Mouse (Mus musculus) liver, embryonic 14.5 days (tissue): ENCODE measurements around the gene Phip. TPM values are rescaled to one million over a fixed set of nuclear protein-coding genes. Genes with fewer than 3 reads are reported as not detected.

Experiments used
- ATAC-seq: fragments of 200-750 bp; cut with Nextera tagmentation; 2 replicates; pipeline ENCODE4 v1.8.0; 2017; ENCODE audit warnings: moderate number of reproducible peaks, mild to moderate bottlenecking, moderate library complexity; ENCODE audit not compliant: insufficient read depth
- DNase-seq, 3 experiments: peaks; one replicate each; pipeline ENCODE4 v3.0.0-alpha.2; 2012 to 2013; ENCODE audit warnings: low read depth in 3 of 3, low spot score in 3 of 3
- H3K27ac ChIP-seq: fragments of 300-500 bp; sonication (generic); 2 replicates; pipeline ENCODE4 v1.5.1; 2014; ENCODE audit warnings: moderate library complexity, mild to moderate bottlenecking, control low read depth, inconsistent platforms
- H3K27me3 ChIP-seq: fragments of 300-500 bp; sonication (generic); 2 replicates; pipeline ENCODE4 v1.6.1; 2014; ENCODE audit warnings: mild to moderate bottlenecking, low read length, moderate library complexity; ENCODE audit not compliant: control insufficient read depth, insufficient read depth
- H3K36me3 ChIP-seq: fragments of 300-500 bp; sonication (generic); replicated peaks from 2 replicates; pipeline ENCODE4 v1.6.1; 2014; ENCODE audit warnings: low read depth; ENCODE audit not compliant: control insufficient read depth, insufficient read depth
- H3K4me1 ChIP-seq, 2 experiments: fragments of 200-500 bp in 1 of 2; fragments of 300-500 bp in 1 of 2; sonication (generic) in 1 of 2; replicated peaks; 2 replicates each; pipeline ENCODE4 v1.6.1; 2012 to 2014; ENCODE audit warnings: antibody characterized with exemption in 1 of 2, inconsistent platforms in 1 of 2, low read length in 1 of 2; ENCODE audit not compliant: control insufficient read depth in 2 of 2, insufficient read depth in 2 of 2
- H3K4me2 ChIP-seq: fragments of 300-500 bp; sonication (generic); 2 replicates; pipeline ENCODE4 v1.6.1; 2014; ENCODE audit warnings: low read depth, mild to moderate bottlenecking, control low read depth, moderate library complexity
- H3K4me3 ChIP-seq, 2 experiments: fragments of 200-500 bp in 1 of 2; fragments of 300-500 bp in 1 of 2; sonication (generic) in 1 of 2; 2 replicates each; pipeline ENCODE4 v1.5.1; 2012 to 2014; ENCODE audit warnings: low read depth in 2 of 2, low read length in 2 of 2, mild to moderate bottlenecking in 2 of 2, control low read depth in 1 of 2, inconsistent platforms in 1 of 2, moderate library complexity in 1 of 2; ENCODE audit not compliant: insufficient read depth in 1 of 2
- H3K9ac ChIP-seq: fragments of 300-500 bp; sonication (generic); replicated peaks from 2 replicates; pipeline ENCODE4 v1.6.1; 2014; ENCODE audit warnings: mild to moderate bottlenecking, control low read depth, moderate library complexity
- H3K9me3 ChIP-seq: fragments of 300-500 bp; sonication (generic); 2 replicates; pipeline ENCODE4 v1.6.1; 2016; ENCODE audit warnings: low read length, mixed read lengths; ENCODE audit not compliant: control insufficient read depth
- CTCF ChIP-seq: IDR thresholded peaks from 2 replicates; pipeline ENCODE4 v1.5.1; 2016; ENCODE audit warnings: antibody characterized with exemption, low read depth, control low read depth
- EP300 ChIP-seq: IDR thresholded peaks from 2 replicates; pipeline ENCODE4 v1.6.1; 2016; ENCODE audit warnings: antibody characterized with exemption, low read depth
- WGBS: fragments of 180-500 bp; shearing (Covaris S2); extraction: QIAGEN DNeasy Blood & Tissue Kit; methylation state at CpG from one replicate; pipeline ENCODE4 v1.1.7; 2014; ENCODE audit not compliant: insufficient replicate concordance; 5-methylcytosine and 5-hydroxymethylcytosine counted together
- polyA plus RNA-seq, 2 experiments: library from polyadenylated mRNA; depleted of rRNA in 1 of 2; stranded (reverse) in 1 of 2; unstranded in 1 of 2; fragments of >200 nt; fragmentation: Nextera tagmentation in 1 of 2; extraction: Ambion mirVana in 1 of 2; gene quantifications; 2 replicates each; pipeline versions ENCODE4 v1.2.1 to v1.2.3; 2012 to 2014

The Phip gene
- polyA plus RNA-seq, 2 experiments, result 3.5 to 17.7 TPM

DNA sequence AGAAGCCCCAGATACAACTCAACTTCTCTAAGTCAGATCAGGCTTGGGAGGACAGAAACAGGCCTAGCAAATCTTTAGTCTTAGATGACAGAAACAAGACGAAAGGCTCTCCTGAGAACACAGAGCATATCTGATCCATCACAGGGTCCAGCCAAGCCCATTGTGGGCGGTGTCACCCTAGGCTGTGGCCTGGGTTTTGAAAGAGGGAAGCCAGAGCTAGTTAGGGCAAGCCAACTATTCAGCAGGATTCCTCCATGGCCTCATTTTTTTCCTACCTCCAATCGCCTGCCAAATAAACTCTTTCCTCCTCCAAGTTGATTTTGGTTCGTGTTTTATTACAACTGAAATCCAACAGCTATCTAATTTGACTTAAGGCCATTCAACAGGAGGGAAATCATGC, 114.0 kb downstream of the Phip start:
- TF ChIP-seq CTCF, result no peak
- no peak for TF ChIP-seq EP300
- Histone ChIP-seq H3K4me2 (no peak overlapping the region), H3K4me3 (no peak overlapping the region), H3K9ac (no peak overlapping the region), H3K27me3 (no peaks in the 10 kb centered on the region), H3K36me3 (no peaks in the 10 kb centered on the region), H3K4me1 (no peaks in the 10 kb centered on the region), H3K27ac (no peak overlapping the region), H3K9me3 (no peaks in the 10 kb centered on the region)
- no peak for DNase-seq
- ATAC-seq, result no peak
- 57% methylated on average over 4 of the region's 4 CpGs for WGBS

DNA sequence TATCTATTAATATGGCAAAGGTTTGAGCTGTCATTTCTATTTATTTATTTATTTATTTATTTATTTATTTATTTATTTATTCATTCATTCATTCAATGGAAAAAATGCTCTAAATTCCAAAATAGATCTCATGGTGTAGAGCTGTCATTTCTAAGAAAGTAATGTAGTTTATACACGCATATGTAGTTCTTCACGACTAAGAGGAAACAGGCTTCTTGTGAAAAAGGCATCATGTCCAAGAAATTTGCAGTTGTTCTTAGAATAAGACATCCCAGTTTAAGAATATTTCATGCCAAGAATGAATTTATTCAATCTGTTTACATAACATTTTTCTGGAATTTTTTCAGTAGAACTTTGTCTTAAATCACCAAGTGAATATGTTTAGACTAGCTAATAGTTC, 114.5 kb downstream of the Phip start:
- no peak overlapping the region for H3K27ac ChIP-seq
- H3K4me3 ChIP-seq, result no peak overlapping the region
- no peak overlapping the region for H3K9ac ChIP-seq
- 69% methylated on average over 2 of the region's 2 CpGs for WGBS
- H3K4me1 ChIP-seq, result no peaks in the 10 kb centered on the region
- no peaks in the 10 kb centered on the region for H3K36me3 ChIP-seq
- no peak for DNase-seq
- H3K9me3 ChIP-seq, result no peaks in the 10 kb centered on the region
- TF ChIP-seq CTCF, result no peak
- H3K27me3 ChIP-seq, result no peaks in the 10 kb centered on the region
- H3K4me2 ChIP-seq, result no peak overlapping the region
- ATAC-seq, result no peak

DNA sequence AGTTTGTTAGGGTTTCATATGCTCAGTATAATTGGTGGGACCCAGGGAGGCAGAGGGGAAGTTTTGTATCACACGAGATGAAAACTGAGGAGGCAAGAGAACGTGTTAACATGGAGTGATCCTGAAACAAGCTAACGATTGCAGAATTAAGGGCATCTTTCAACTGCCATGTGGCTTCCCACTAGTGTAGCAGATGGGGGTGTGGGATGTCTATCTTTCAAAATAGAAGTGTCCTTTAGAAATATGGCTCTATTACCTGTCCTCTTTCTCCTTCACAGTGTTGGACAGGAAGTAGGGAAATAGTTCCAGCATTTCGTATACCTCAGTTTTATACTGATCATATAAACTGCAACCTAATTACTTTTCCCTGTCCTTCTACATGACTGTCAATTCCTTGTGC, 119.1 kb downstream of the Phip start:
- no peak for TF ChIP-seq CTCF
- no peak for TF ChIP-seq EP300
- Histone ChIP-seq H3K27ac (no peak overlapping the region), H3K9ac (no peak overlapping the region), H3K9me3 (no peaks in the 10 kb centered on the region), H3K4me3 (no peak overlapping the region), H3K36me3 (no peaks in the 10 kb centered on the region), H3K4me2 (no peak overlapping the region), H3K4me1 (no peaks in the 10 kb centered on the region), H3K27me3 (no peaks in the 10 kb centered on the region)
- no peak for DNase-seq
- ATAC-seq, result no peak
- 53% methylated on average over 4 of the region's 4 CpGs for WGBS

DNA sequence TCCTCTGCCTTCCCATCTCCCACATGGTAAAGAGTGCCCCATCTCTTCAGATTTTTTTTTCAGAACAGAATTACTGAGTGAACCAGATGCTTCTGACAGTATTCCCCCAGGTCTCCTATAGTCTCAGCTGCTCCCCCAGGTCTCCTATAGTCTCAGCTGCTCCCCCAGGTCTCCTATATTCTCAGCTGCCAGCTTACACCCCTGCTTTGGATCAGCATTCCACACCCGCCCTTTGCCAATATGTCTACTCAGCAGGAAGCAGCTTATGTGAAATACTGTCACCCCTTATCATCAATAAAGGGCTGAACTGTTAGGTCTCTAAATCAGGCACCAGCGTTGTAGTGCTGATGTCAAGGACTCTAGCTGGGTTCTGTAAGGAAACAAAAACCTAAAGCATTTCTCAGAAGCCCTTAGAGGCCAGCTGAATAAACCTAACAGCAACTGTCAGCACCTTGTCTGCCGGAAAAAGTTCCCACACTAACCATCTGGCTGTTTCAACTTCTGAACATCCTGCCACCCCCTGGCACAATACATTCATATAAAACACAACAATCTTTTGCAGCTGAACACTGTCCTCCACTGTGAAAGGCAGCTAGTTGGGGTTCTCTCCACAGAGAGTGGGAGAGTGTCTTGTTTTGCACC, 120.2 kb downstream of the Phip start:
- H3K27ac ChIP-seq, result no peak overlapping the region
- no peaks in the 10 kb centered on the region for H3K27me3 ChIP-seq
- no peak overlapping the region for H3K9ac ChIP-seq
- H3K4me3 ChIP-seq, result no peak overlapping the region
- WGBS, result 31% methylated on average over 3 of the region's 3 CpGs
- H3K36me3 ChIP-seq, result no peaks in the 10 kb centered on the region
- H3K4me2 ChIP-seq, result no peak overlapping the region
- ATAC-seq (no peak), DNase-seq (no peak)
- no peaks in the 10 kb centered on the region for H3K4me1 ChIP-seq
- H3K9me3 ChIP-seq, result no peaks in the 10 kb centered on the region
- TF ChIP-seq CTCF, result no peak
- TF ChIP-seq EP300, result no peak

DNA sequence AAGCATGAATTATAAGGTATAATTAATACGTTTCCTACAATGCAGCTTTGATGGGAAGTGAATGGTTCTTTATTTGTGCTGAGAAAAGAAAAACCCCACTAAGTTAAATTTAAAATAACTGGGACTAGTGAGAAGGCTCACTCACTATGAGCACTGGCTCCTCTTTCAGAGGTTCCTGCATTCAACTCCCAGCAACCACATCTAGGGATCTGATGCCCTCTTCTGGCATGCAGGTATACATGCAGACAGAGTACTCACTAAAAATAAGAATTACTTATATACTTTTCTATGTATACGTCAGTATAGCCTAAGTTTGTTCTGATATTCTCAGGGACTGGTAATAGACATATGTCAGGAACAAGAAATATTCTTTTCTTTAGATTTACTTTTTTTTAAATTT, 121.3 kb downstream of the Phip start:
- no peak for TF ChIP-seq EP300
- TF ChIP-seq CTCF, result peak; percentile 34; the same call in 1 of the 2 replicates
- WGBS, result 42% methylated on average over 2 of the region's 2 CpGs
- no peak overlapping the region for H3K9ac ChIP-seq

More for the DNA sequence above, 121.3 kb downstream of the Phip start:
- Histone ChIP-seq H3K4me3 (no peak overlapping the region), H3K36me3 (no peaks in the 10 kb centered on the region), H3K27me3 (no peaks in the 10 kb centered on the region), H3K9me3 (no peaks in the 10 kb centered on the region), H3K4me1 (no peaks in the 10 kb centered on the region), H3K27ac (no peak overlapping the region), H3K4me2 (no peak overlapping the region)
- DNase-seq, result no peak
- no peak for ATAC-seq
